Mouse (Mus musculus): ENCODE data around the gene Zmym5. TPM values are rescaled to one million over a fixed set of nuclear protein-coding genes. Genes with fewer than 3 reads are reported as not detected.

The Zmym5 gene
- polyA plus RNA-seq, 1 experiment from 2014 or later: 36.4 TPM

Other genes starting within 250 kb of the Zmym5 start
- 5.3 TPM in 2 replicates for gene Cenpj, start 236.3 kb downstream of the Zmym5 start, polyA plus RNA-seq (2015; fragmentation: Nextera tagmentation; extraction: Ambion mirVana)
- 0.93 and 1.5 TPM in 2 replicates for gene Parp4, start 236.1 kb downstream of the Zmym5 start, polyA plus RNA-seq (2015; fragmentation: Nextera tagmentation; extraction: Ambion mirVana)
- 42.4 TPM in 2 replicates for gene Mphosph8, start 143.5 kb downstream of the Zmym5 start, polyA plus RNA-seq (2015; fragmentation: Nextera tagmentation; extraction: Ambion mirVana)
- 38.8 and 49.1 TPM in 2 replicates for gene Pspc1, start 33.4 kb downstream of the Zmym5 start, polyA plus RNA-seq (2015; fragmentation: Nextera tagmentation; extraction: Ambion mirVana)
- gene Zmym2, start 74.9 kb upstream of the Zmym5 start, polyA plus RNA-seq (2015; fragmentation: Nextera tagmentation; extraction: Ambion mirVana): 64.3 and 68.3 TPM in 2 replicates
- gene Gja3, start 246.4 kb upstream of the Zmym5 start, polyA plus RNA-seq (2015; fragmentation: Nextera tagmentation; extraction: Ambion mirVana): 0.21 and 0.61 TPM in 2 replicates